Mouse (Mus musculus) heart, embryonic 14.5 days (tissue): ENCODE data around the gene Llph. TPM values are rescaled to one million over a fixed set of nuclear protein-coding genes. Genes with fewer than 3 reads are reported as not detected.

Experiments used
- ATAC-seq: fragments of 200-750 bp; cut with Nextera tagmentation; 2 replicates; pipeline ENCODE4 v1.8.0; 2017; ENCODE audit warnings: low read depth, moderate TSS enrichment; ENCODE audit not compliant: insufficient number of reproducible peaks, insufficient read depth, low FRiP score
- H3K27ac ChIP-seq, 2 experiments: fragments of 200-500 bp in 1 of 2; fragments of 300-500 bp in 1 of 2; sonication (generic) in 1 of 2; replicated peaks in 1 of 2; 2 replicates each; pipeline ENCODE4 v1.5.1; 2012 to 2014; ENCODE audit warnings: low read depth in 2 of 2, low read length in 2 of 2, control low read depth in 1 of 2, mild to moderate bottlenecking in 1 of 2, mixed read lengths in 1 of 2; ENCODE audit not compliant: control insufficient read depth in 1 of 2, insufficient read depth in 1 of 2
- H3K27me3 ChIP-seq: fragments of 300-500 bp; sonication (generic); 2 replicates; pipeline ENCODE4 v1.6.1; 2014; ENCODE audit warnings: mild to moderate bottlenecking, low read length, control low read depth; ENCODE audit not compliant: control insufficient read depth, insufficient read depth
- H3K36me3 ChIP-seq: fragments of 300-500 bp; sonication (generic); 2 replicates; pipeline ENCODE4 v1.6.1; 2014; ENCODE audit warnings: mild to moderate bottlenecking, control low read depth, low read length, mixed read lengths; ENCODE audit not compliant: control insufficient read depth, insufficient read depth
- H3K4me1 ChIP-seq, 2 experiments: fragments of 200-500 bp in 1 of 2; fragments of 300-500 bp in 1 of 2; sonication (generic) in 1 of 2; 2 replicates each; pipeline ENCODE4 v1.6.1; 2012 to 2014; ENCODE audit warnings: low read length in 2 of 2, control low read depth in 1 of 2, mixed read lengths in 1 of 2; ENCODE audit not compliant: control insufficient read depth in 2 of 2, insufficient read depth in 2 of 2
- H3K4me2 ChIP-seq: fragments of 300-500 bp; sonication (generic); 2 replicates; pipeline ENCODE4 v1.6.1; 2014; ENCODE audit warnings: mild to moderate bottlenecking, low read length
- H3K4me3 ChIP-seq, 2 experiments: fragments of 200-500 bp in 1 of 2; fragments of 300-500 bp in 1 of 2; sonication (generic) in 1 of 2; 2 replicates each; pipeline ENCODE4 v1.5.1; 2012 to 2014; ENCODE audit warnings: low read length in 2 of 2, mild to moderate bottlenecking in 2 of 2, control low read depth in 1 of 2, low read depth in 1 of 2, moderate library complexity in 1 of 2; ENCODE audit not compliant: control insufficient read depth in 1 of 2, insufficient read depth in 1 of 2
- H3K9ac ChIP-seq: fragments of 300-500 bp; sonication (generic); 2 replicates; pipeline ENCODE4 v1.6.1; 2014; ENCODE audit warnings: mild to moderate bottlenecking, low read length
- H3K9me3 ChIP-seq: fragments of 300-500 bp; sonication (generic); 2 replicates; pipeline ENCODE4 v1.6.1; 2016; ENCODE audit warnings: low read length, control low read depth; ENCODE audit not compliant: control insufficient read depth
- WGBS: fragments of 180-500 bp; shearing (Covaris S2); extraction: QIAGEN DNeasy Blood & Tissue Kit; methylation state at CpG from one replicate; pipeline ENCODE4 v1.1.7; 2014; 5-methylcytosine and 5-hydroxymethylcytosine counted together
- polyA plus RNA-seq: library from polyadenylated mRNA; unstranded; fragments of >200 nt; fragmentation: Nextera tagmentation; extraction: Ambion mirVana; gene quantifications from 2 replicates; pipeline ENCODE4 v1.2.1, GENCODE M21; 2014

Gene Llph
- polyA plus RNA-seq, 1 experiment from 2014 or later: 30.9 TPM

GRCm38 (mm10) chr10:120281700-120282099 is 54.8 kb downstream of the Llph start:
- Histone ChIP-seq H3K27me3 (peaks cover 13% of the 10 kb centered on the region; the same call in 1 of the 2 replicates), H3K4me2 (no peak overlapping the region), H3K4me1 (peaks cover 8 to 11% of the 10 kb centered on the region in 2 experiments), H3K4me3 (no peak overlapping the region), H3K36me3 (no peaks in the 10 kb centered on the region), H3K9ac (no peak overlapping the region), H3K27ac (no peak overlapping the region), H3K9me3 (no peaks in the 10 kb centered on the region)
- 81% methylated on average over 5 of the region's 5 CpGs for WGBS
- ATAC-seq: no peak

Other genes starting within 250 kb of the Llph start
- 6.0 and 8.1 TPM in 2 replicates for gene Helb, start 114.1 kb upstream of the Llph start, polyA plus RNA-seq
- gene Tmbim4, start 25.5 kb upstream of the Llph start, polyA plus RNA-seq: 116 and 130 TPM in 2 replicates
- 0.41 and 0.42 TPM in 2 replicates for gene Irak3, start 24.9 kb upstream of the Llph start, polyA plus RNA-seq
- 4.0 and 4.6 TPM in 2 replicates for gene Hmga2, start 249.4 kb downstream of the Llph start, polyA plus RNA-seq